Mouse (Mus musculus): ENCODE results near the gene Ezh1.

GRCm38 (mm10) chr11:101176933-101177773, 49.1 kb downstream of the Ezh1 start:
- TF ChIP-seq EP300 (IDR thresholded peaks at IDR 0.05) (no peak), CTCF (IDR thresholded peaks at IDR 0.05) (peak; percentile 64)

Measured in lung, postnatal 0 days (tissue).